Mouse (Mus musculus) mouse trophoblast stem cell (cell line): ENCODE data around the gene Eif6.
"Not testable (repeated sequence)": the region's sequence is repeated elsewhere in the genome, so short reads cannot be mapped to it uniquely, and the experiment has no call there.

ENCODE experiments used
- in situ Hi-C, 2 experiments: fragments of 300-500 bp; cut with MseI, MboI; formaldehyde crosslinking; loops; 2 replicates in 1 of 2; 3 replicates in 1 of 2; pipeline ENCODE4 v1.15.1; 2025

Eif6 gene

GRCm38 (mm10) chr2:155826630-155827424, at the start of gene Eif6:
Gene Eif6, minus strand, starts transcription at chr2:155826925.
- in situ Hi-C loops = no loop called here

- in situ Hi-C loops = no loop called here
These were observed 46.9 kb upstream of the Eif6 start for GRCm38 (mm10) chr2:155873636-155874035.

GRCm38 (mm10) chr2:155872930-155873507, 46.3 kb upstream of the Eif6 start:
- in situ Hi-C loops = no loop called here

- in situ Hi-C loops = no loop called here
These were observed 45.8 kb upstream of the Eif6 start for GRCm38 (mm10) chr2:155872486-155872885.

- in situ Hi-C loops = no loop called here
These were observed 43.0 kb upstream of the Eif6 start for GRCm38 (mm10) chr2:155869772-155870171.

GRCm38 (mm10) chr2:155868320-155868719, 41.6 kb upstream of the Eif6 start:
- in situ Hi-C loops = no loop called here

GRCm38 (mm10) chr2:155863301-155863867, 36.7 kb upstream of the Eif6 start:
- in situ Hi-C loops = no loop called here

- in situ Hi-C loops = no loop called here
These were observed 36.0 kb upstream of the Eif6 start for GRCm38 (mm10) chr2:155862573-155863300.

GRCm38 (mm10) chr2:155861581-155861980, 34.9 kb upstream of the Eif6 start:
- in situ Hi-C loops = no loop called here

- in situ Hi-C loops = no loop called here
These were observed 33.4 kb upstream of the Eif6 start for GRCm38 (mm10) chr2:155860102-155860501.

GRCm38 (mm10) chr2:155852536-155852935, 25.8 kb upstream of the Eif6 start:
- in situ Hi-C loops = no loop called here

GRCm38 (mm10) chr2:155850120-155850519, 23.4 kb upstream of the Eif6 start:
- in situ Hi-C loops = no loop called here

GRCm38 (mm10) chr2:155849464-155849863, 22.7 kb upstream of the Eif6 start:
- in situ Hi-C loops = loop anchor here in 1 of 2 experiments (5.0 kb wide), 1 partner anchor 98 kb away; the partner anchor contains the start of gene Gdf5

- in situ Hi-C loops = loop anchor here in 1 of 2 experiments (5.0 kb wide), 1 partner anchor 99 kb away; the partner anchor contains the start of gene Gdf5
These were observed 21.6 kb upstream of the Eif6 start for GRCm38 (mm10) chr2:155848291-155848690.

GRCm38 (mm10) chr2:155846930-155847329, 20.2 kb upstream of the Eif6 start:
- in situ Hi-C loops = loop anchor here in 1 of 2 experiments (5.0 kb wide), 1 partner anchor 100 kb away; the partner anchor contains the start of gene Gdf5

GRCm38 (mm10) chr2:155838961-155839360, 12.2 kb upstream of the Eif6 start:
- in situ Hi-C loops = no loop called here

- in situ Hi-C loops = no loop called here
These were observed 11.2 kb upstream of the Eif6 start for GRCm38 (mm10) chr2:155837961-155838360.

- in situ Hi-C loops = no loop called here
These were observed 8.0 kb upstream of the Eif6 start, which contains the start of gene Fam83c for GRCm38 (mm10) chr2:155834732-155835131. Gene Fam83c, minus strand, starts transcription at chr2:155834854.

GRCm38 (mm10) chr2:155832087-155832486, 5.4 kb upstream of the Eif6 start:
- in situ Hi-C loops = not testable (repeated sequence)

- in situ Hi-C loops = no loop called here
These were observed 4.6 kb upstream of the Eif6 start for GRCm38 (mm10) chr2:155831302-155831701.

- in situ Hi-C loops = no loop called here
These were observed 4.1 kb upstream of the Eif6 start for GRCm38 (mm10) chr2:155830841-155831240.
